Mouse (Mus musculus) megakaryocyte, adult 5-6 weeks (primary cell): Measurements from ENCODE around the gene Pde3b. TPM values are rescaled to one million over a fixed set of nuclear protein-coding genes. Genes with fewer than 3 reads are reported as not detected.
"Not testable (repeated sequence)": the region's sequence is repeated elsewhere in the genome, so short reads cannot be mapped to it uniquely, and the experiment has no call there.

ENCODE experiments used
- ATAC-seq: 2 replicates; pipeline ENCODE4 v1.8.0; 2016; ENCODE audit warnings: mild to moderate bottlenecking, inconsistent platforms; ENCODE audit not compliant: poor library complexity, severe bottlenecking
- total RNA-seq, 2 experiments: library from RNA; stranded (forward) in 1 of 2; stranded (reverse) in 1 of 2; fragments of 153-499, 151-499 nt in 1 of 2; fragments of 221-1000, 200-1000 nt in 1 of 2; gene quantifications; 2 replicates each; pipeline versions ENCODE4 v1.2.3 to v1.2.4; 2015 to 2017

The Pde3b gene
- total RNA-seq, 2 experiments from 2014 or later: 11.9 to 14.1 TPM

GRCm38 (mm10) chr7:114477884-114478283 is 62.8 kb downstream of the Pde3b start:
- ATAC-seq: no peak

- no peak for ATAC-seq
Measured at GRCm38 (mm10) chr7:114478901-114479300, 63.8 kb downstream of the Pde3b start.

GRCm38 (mm10) chr7:114479779-114480178 is 64.7 kb downstream of the Pde3b start:
- peak; percentile 89 for ATAC-seq

- peak; percentile 37 for ATAC-seq
Measured at GRCm38 (mm10) chr7:114480196-114480989, 65.3 kb downstream of the Pde3b start.

GRCm38 (mm10) chr7:114481008-114481407 is 65.9 kb downstream of the Pde3b start:
- ATAC-seq: no peak

GRCm38 (mm10) chr7:114481429-114481931 is 66.4 kb downstream of the Pde3b start:
- no peak for ATAC-seq

GRCm38 (mm10) chr7:114492540-114492939 is 77.5 kb downstream of the Pde3b start:
- no peak for ATAC-seq

- peak; percentile 91 for ATAC-seq
Measured at GRCm38 (mm10) chr7:114494033-114494432, 79.0 kb downstream of the Pde3b start.

GRCm38 (mm10) chr7:114499293-114499692 is 84.2 kb downstream of the Pde3b start:
- peak; percentile 54 for ATAC-seq

GRCm38 (mm10) chr7:114508879-114509278 is 93.8 kb downstream of the Pde3b start:
- ATAC-seq: peak; percentile 75

- no peak for ATAC-seq
Measured at GRCm38 (mm10) chr7:114520122-114520521, 105.0 kb downstream of the Pde3b start.

- ATAC-seq: peak; percentile 89
Measured at GRCm38 (mm10) chr7:114526245-114526644, 111.2 kb downstream of the Pde3b start.

- no peak for ATAC-seq
Measured at GRCm38 (mm10) chr7:114536179-114536578, 121.1 kb downstream of the Pde3b start.

GRCm38 (mm10) chr7:114562531-114563241 is 147.6 kb downstream of the Pde3b start, which contains the start of gene Cyp2r1:
TSS of gene Cyp2r1 (minus strand) at chr7:114562972.
- peak; percentile 95 for ATAC-seq

GRCm38 (mm10) chr7:114573866-114574265 is 158.8 kb downstream of the Pde3b start:
- ATAC-seq: not testable (repeated sequence)

GRCm38 (mm10) chr7:114576931-114577330 is 161.8 kb downstream of the Pde3b start:
- peak; percentile 36 for ATAC-seq

GRCm38 (mm10) chr7:114577665-114578064 is 162.6 kb downstream of the Pde3b start:
- no peak; the same call in 1 of the 2 replicates for ATAC-seq

- ATAC-seq: no peak
Measured at GRCm38 (mm10) chr7:114580426-114580825, 165.3 kb downstream of the Pde3b start.

GRCm38 (mm10) chr7:114581200-114581599 is 166.1 kb downstream of the Pde3b start:
- ATAC-seq: no peak

- no peak for ATAC-seq
Measured at GRCm38 (mm10) chr7:114582441-114582840, 167.4 kb downstream of the Pde3b start.
